Mouse (Mus musculus) c-Kit-positive CD71-negative TER-119-negative erythroid progenitor cells, embryonic 14.5 days (primary cell): ENCODE data around the gene Slit3.
A peak's percentile ranks its signal among the peaks of the same experiment; 100 is the strongest.

ENCODE experiments used
- DNase-seq: peaks from one replicate; pipeline ENCODE4 v3.0.0-alpha.2; 2013; ENCODE audit warnings: low read depth

The Slit3 gene

GRCm38 (mm10) chr11:35406045-35406444 is 285.0 kb downstream of the Slit3 start:
- DNase-seq, result no peak

DNA sequence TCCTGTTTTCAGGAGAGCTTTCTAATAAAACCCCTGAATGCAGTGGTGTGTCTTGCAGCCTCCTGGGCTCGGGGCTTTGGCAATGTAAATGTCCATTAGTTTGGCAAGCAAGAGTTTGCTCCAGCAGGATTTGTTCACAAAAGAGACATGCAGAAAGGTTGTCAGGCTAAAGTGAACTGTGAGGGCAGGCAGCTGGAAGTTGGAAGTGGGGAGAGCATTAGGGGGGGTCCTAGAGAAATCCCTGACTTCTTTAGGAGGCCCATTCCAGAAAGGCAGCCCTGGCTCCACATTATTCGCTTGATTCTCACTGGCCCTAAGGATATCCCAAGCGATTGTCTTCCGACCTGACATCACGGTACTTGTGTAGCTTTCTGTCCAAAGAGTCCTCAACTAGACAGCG is 285.5 kb downstream of the Slit3 start:
- DNase-seq, result no peak

- DNase-seq, result no peak
These were observed 286.5 kb downstream of the Slit3 start for GRCm38 (mm10) chr11:35407341-35408154.

- no peak for DNase-seq
These were observed 289.4 kb downstream of the Slit3 start for GRCm38 (mm10) chr11:35410431-35410830.

DNA sequence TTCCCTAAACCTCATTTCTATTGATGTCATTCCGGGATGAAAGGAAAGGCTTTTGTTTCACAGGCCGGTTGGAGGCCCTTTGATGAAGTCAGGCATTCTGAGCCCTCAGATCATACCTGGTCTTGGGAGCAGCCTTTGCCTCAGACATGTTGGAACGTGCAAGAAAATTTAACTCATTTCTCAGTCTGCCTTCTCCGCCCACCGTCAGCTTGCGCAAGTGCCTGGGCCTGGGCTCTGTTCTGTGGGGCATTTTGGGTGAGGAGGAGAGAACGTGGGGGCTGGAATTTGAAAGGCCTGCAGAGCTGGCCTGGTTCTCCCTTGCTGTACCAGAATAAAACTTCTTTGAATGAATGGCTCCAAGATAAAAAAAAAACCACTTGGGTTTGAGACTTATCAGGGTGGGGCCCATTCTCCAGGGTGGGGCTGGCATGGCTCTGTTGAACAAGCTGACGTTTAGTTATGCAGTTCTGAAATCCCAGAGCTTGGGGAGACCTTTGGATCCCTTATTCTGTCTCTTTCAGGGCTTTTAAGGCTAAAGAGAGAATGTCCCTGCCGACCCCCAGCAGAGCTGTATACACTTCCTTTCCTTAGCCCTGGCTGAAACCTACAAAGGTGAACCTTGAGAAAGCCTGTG is 294.9 kb downstream of the Slit3 start:
- no peak for DNase-seq

GRCm38 (mm10) chr11:35416402-35417093 is 295.5 kb downstream of the Slit3 start:
- no peak for DNase-seq

- DNase-seq, result no peak
These were observed 297.0 kb downstream of the Slit3 start for GRCm38 (mm10) chr11:35417911-35418552.

DNA sequence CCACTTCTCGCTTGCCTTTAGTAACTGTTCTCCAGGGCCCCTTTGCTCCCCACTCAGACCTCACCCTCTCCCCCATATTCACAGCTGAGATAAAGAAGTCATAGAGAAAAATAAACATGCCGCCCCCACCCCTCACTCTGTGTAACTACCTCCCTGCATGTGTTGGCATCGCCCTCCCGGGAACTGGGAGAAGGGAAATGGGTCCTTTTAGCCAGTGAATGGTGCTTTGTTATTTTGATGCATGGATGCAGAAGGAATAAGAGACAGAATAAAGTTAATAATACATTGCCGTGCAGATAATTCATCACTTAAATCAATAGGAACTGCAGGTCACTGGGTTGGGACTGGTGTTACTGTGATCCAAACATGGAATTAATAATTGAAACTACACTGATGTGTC is 298.0 kb downstream of the Slit3 start:
- DNase-seq, result no peak

DNA sequence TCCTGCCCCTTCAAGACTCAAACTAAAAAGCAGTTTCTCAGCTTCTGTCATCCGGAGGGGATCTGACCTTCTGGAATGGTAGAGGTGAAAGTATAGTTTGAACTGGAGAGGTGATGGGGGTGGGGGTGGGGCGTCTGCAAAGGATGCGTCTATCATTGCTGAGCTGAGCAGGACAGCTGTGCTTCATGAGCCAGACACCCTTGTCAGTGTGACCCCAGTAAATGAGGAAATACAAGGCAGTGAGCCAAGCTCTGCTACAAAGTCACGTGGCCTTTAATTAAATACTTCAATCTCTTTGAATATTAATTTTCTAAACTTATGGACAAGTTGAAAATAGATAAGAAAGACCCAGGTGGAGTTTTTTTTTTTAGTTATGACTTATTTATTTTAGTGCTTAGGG is 300.7 kb downstream of the Slit3 start:
- DNase-seq, result no peak

DNA sequence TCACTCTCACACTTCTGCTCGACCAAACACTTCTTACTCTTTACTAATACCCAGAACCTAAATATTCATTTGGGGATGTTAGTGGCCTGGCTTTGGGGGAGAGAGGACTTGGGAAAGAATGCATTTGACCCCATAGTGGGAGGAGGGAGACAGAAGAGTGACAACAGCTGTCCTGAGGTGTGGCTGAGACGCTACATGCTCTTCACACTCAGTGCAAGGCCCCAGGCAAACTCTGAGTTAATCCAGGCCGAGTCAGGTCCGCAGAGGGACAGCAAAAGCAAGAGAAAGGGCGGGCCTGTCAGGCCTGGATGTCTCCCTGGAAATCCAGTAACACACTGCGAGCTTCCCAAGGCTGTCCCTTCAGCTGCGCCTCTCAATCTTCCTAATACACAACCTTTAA is 307.0 kb downstream of the Slit3 start:
- DNase-seq, result no peak

DNA sequence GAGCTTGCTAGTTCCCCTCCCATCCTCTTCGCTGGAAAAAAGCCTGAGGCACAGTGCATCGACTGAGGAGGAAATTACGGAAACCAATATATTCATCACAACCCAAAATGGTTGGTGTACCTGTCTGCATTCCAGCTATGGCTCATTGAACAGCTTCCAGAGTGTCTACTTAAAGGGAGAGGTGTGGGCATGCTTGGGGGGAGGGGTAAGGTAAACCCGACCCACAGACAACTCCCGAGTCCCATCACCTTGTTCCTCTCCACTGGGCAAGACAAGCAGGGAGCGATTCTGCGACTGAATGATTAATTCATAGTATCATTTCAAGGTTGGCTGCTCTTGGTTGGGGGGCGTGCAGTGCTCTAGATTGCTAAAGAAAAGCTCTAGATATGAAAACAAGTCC is 310.1 kb downstream of the Slit3 start:
- DNase-seq, result no peak

- no peak for DNase-seq
These were observed 316.5 kb downstream of the Slit3 start for GRCm38 (mm10) chr11:35437510-35437909.

DNA sequence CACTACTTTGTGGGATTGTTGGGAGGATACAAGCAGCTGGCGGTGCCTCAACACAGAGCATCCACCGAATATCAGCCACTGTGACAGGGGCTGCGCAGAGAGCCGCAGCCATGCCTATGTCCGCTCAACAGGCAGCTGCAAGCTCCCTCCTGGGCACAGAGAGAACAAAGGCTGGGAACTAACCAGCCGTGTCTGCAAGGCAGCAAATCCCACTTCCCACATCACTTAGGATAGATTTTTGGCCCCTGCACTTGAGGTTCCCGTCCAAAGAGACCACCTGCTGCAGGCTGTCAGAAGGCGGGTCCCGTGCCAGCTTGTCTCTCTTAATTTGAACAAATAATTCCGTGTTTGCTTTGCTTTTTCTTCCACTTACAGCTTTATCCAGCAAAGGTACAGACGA is 319.2 kb downstream of the Slit3 start:
- DNase-seq, result no peak

DNA sequence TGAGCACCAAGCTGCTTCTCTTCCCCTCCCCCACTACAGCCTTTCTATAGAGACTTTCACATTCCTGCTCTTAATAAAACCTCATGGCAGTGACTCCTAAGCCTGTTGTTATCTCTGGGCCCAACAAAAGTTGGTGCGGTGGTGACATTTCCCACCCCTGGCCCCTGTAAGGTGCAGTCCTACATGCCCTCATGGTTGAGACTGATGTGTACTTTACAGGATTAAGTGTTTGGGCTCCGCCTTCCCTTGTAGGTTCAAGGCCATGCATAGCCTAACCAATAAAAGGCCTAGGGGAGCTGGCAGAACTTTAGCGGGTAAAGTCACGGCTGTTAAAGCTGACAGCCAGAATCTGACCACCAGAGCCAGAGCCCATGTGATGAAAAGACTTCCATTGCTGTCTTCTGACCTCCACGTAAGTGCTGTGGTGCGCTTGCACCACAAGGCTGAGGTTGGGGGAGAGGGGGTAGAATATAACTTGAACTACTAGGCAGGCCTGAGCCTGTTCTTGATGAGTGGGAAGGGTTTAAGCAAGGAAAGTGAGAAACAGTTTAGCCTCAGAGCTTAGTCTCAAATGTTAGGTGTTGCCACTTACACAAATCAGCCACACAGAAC is 323.6 kb downstream of the Slit3 start:
- no peak for DNase-seq

GRCm38 (mm10) chr11:35447951-35448350 is 326.9 kb downstream of the Slit3 start:
- DNase-seq, result no peak

DNA sequence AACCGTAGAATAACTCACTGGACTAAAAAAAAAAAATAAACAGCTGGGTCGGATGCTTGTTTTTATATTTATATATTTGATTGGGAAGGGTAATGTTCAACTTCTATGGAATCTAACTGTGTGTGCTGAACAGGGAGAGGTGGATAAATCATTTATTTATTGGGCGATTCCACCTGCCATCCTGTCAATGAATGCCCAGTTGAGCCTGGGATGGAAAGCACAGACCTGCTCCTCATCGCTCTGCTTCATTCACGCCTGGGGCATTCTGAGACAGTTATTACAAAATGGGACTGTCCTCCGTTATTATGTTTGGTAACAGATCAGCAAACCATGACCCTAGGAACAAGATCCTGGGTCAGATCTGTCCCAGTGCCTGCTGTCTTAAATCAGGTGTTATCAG is 328.2 kb downstream of the Slit3 start:
- no peak for DNase-seq

- DNase-seq, result peak; percentile 43
These were observed 330.6 kb downstream of the Slit3 start for GRCm38 (mm10) chr11:35451636-35452035.

DNA sequence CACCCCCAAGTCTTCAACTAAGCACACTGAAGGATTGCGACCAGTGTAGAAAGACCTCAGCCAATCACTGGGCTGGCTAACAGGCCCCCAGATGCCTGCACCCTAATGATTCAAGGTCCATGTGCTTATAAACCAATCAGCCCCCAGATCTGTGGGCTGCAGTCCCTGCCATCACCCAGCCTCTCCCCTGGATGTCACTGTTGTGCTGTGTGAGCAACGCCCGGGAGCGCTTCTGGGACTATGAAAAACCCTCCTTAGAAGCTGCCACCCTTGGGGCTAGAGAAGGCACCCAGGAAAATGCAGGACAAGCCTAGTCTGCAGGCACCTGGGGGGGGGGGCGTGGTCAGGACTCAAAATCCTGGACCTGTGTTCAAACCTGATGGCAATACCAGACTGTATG is 331.4 kb downstream of the Slit3 start:
- DNase-seq, result no peak

- no peak for DNase-seq
These were observed 333.2 kb downstream of the Slit3 start for GRCm38 (mm10) chr11:35454191-35454725.

GRCm38 (mm10) chr11:35454781-35455180 is 333.8 kb downstream of the Slit3 start:
- DNase-seq, result no peak

DNA sequence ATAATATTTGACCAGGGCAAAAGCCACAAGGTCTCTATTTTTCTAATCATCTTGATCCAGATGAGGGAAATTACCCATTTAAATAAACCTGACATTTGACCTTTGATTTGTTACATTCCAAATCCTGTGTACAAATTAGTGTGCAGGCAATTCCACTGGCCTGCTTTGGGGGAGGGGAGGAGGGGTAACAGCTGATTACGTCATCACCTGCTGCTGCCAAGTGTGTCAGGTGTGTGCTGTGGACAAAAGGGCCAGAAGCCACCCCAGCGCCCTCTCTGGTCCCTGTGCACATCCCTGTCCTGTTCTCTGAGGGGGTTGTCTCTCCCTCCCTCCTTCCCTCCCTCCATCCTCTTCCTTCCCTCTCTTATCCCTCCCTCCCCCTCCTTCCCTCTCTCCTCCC is 337.0 kb downstream of the Slit3 start:
- DNase-seq, result no peak

GRCm38 (mm10) chr11:35466701-35467100 is 345.7 kb downstream of the Slit3 start:
- DNase-seq, result no peak
